Mouse (Mus musculus): ENCODE data around the gene Fnbp1. TPM values are rescaled to one million over a fixed set of nuclear protein-coding genes. Genes with fewer than 3 reads are reported as not detected.

Fnbp1 gene
- polyA plus RNA-seq, 1 experiment from 2014 or later: 20.7 TPM

DNA sequence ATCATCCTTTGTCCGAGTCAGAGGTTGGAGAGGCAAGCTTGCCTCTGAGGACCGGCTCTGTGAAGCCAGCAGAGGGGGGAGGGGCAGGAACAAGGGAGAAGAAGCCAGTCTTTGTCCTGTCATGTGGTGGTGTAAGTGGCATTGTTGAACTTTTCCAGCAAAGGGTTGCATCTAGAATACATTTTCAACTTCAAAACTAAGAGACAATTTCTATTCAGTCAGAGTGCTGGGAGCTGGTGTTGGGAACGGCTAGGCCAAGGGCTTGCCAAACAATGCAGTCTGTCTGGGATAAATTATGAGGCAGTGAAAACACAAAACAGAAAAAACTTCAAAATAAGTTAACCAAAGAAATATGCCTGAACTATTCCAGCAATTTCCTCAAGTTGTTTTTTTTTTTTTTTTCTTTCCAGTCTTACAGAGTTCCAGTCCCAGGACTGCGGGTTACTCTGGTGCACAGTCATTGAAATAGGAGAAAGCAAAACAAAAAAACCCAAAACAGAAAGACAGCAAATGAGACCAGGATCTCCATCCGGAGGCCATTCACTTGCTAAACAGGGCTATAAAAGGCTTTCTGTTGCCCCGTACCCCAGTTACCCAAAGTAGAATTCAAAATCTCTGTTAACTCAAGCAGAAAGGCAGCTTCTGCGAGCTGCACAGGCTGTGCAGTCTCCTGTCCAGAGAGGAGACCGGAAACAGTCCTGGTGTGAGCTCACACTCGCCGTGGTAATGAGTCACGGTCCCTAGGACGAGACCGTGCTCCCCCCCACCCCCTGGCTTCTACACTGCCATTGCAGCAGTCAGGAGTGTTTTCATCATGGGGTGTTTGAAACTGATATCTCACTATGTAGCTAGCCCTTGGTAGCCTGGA, 73.3 kb downstream of the Fnbp1 start:
- H3K9ac ChIP-seq: no peak overlapping the region
- H3K4me3 ChIP-seq: no peak overlapping the region
- H3K9me3 ChIP-seq: 0 out of 2 replicates have a peak, but pooled peaks cover 2% of the 10 kb centered on the region
- peaks cover 26% of the 10 kb centered on the region for H3K4me1 ChIP-seq (replicated peaks)
- H3K27me3 ChIP-seq: no peaks in the 10 kb centered on the region
- WGBS: 7% methylated on average over 13 of the region's 13 CpGs
- peak; percentile 83 for ATAC-seq (ENCODE audit: low FRiP score)
- H3K4me2 ChIP-seq: no peak overlapping the region
- peaks cover 19% of the 10 kb centered on the region for H3K36me3 ChIP-seq
- peak overlapping the region; percentile 83 for H3K27ac ChIP-seq

DNA sequence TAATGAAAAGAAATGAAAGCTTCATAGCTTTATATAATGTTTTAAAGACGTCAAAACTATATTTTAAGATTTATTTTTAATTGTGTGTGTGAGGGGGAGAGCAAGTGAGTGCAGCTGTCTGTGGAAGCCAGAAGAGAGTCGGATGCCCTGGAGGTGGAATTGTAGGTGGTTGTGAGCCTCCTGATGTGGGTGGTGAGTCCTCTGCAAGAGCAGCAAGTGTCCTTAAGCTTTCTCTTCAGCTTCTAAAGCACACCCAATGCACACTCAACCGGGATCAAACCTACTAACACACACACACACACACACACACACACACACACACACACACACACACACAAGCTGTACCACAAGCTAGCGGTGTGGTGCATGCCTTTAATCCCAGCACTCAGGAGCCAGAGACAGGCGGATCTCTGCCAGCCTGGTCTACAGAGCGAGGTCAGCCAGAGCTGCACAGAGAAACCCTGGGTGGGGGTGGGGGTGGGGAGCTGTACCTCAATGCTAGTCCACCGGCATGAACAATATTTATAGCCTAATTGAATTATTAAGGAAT, 74.0 kb downstream of the Fnbp1 start:
- H3K4me3 ChIP-seq: no peak overlapping the region
- WGBS: 33% methylated on average over 7 of the region's 7 CpGs
- no peak overlapping the region for H3K4me2 ChIP-seq
- no peak for ATAC-seq (ENCODE audit: low FRiP score)
- H3K27ac ChIP-seq: peak overlapping the region; percentile 83
- H3K4me1 ChIP-seq (replicated peaks): peaks cover 26% of the 10 kb centered on the region
- 0 out of 2 replicates have a peak, but pooled peaks cover 2% of the 10 kb centered on the region for H3K9me3 ChIP-seq
- H3K9ac ChIP-seq: no peak overlapping the region
- H3K36me3 ChIP-seq: peaks cover 12% of the 10 kb centered on the region
- no peaks in the 10 kb centered on the region for H3K27me3 ChIP-seq

- Histone ChIP-seq H3K9me3 (no peaks in the 10 kb centered on the region), H3K27me3 (no peaks in the 10 kb centered on the region), H3K4me3 (no peak overlapping the region), H3K27ac (peak overlapping the region; percentile 83), H3K36me3 (peaks cover 5% of the 10 kb centered on the region), H3K4me2 (no peak overlapping the region), H3K9ac (no peak overlapping the region), H3K4me1 (replicated peaks) (peaks cover 26% of the 10 kb centered on the region)
- WGBS: 75% methylated on average over 13 of the region's 13 CpGs
- ATAC-seq (ENCODE audit: low FRiP score): no peak
Measured at GRCm38 (mm10) chr2:31067059-31067595, 74.7 kb downstream of the Fnbp1 start.

- WGBS: 80% methylated on average over 11 of the region's 11 CpGs
- Histone ChIP-seq H3K9me3 (no peaks in the 10 kb centered on the region), H3K27me3 (no peaks in the 10 kb centered on the region), H3K4me3 (no peak overlapping the region), H3K4me1 (replicated peaks) (peaks cover 26% of the 10 kb centered on the region), H3K4me2 (no peak overlapping the region), H3K27ac (peak overlapping the region; percentile 83), H3K36me3 (peaks cover 4% of the 10 kb centered on the region; the same call in 1 of the 2 replicates), H3K9ac (no peak overlapping the region)
- no peak for ATAC-seq (ENCODE audit: low FRiP score)
Measured at GRCm38 (mm10) chr2:31066019-31066789, 75.6 kb downstream of the Fnbp1 start.

GRCm38 (mm10) chr2:31061868-31062628, 79.8 kb downstream of the Fnbp1 start:
- H3K4me1 ChIP-seq (replicated peaks): peaks cover 12% of the 10 kb centered on the region
- ATAC-seq (ENCODE audit: low FRiP score): no peak
- 96% methylated on average over 10 of the region's 10 CpGs for WGBS
- no peak overlapping the region for H3K27ac ChIP-seq
- no peak overlapping the region for H3K9ac ChIP-seq
- H3K27me3 ChIP-seq: no peaks in the 10 kb centered on the region
- H3K9me3 ChIP-seq: no peaks in the 10 kb centered on the region
- no peak overlapping the region for H3K4me3 ChIP-seq
- H3K4me2 ChIP-seq: no peak overlapping the region
- peaks cover 11% of the 10 kb centered on the region; the same call in 1 of the 2 replicates for H3K36me3 ChIP-seq

DNA sequence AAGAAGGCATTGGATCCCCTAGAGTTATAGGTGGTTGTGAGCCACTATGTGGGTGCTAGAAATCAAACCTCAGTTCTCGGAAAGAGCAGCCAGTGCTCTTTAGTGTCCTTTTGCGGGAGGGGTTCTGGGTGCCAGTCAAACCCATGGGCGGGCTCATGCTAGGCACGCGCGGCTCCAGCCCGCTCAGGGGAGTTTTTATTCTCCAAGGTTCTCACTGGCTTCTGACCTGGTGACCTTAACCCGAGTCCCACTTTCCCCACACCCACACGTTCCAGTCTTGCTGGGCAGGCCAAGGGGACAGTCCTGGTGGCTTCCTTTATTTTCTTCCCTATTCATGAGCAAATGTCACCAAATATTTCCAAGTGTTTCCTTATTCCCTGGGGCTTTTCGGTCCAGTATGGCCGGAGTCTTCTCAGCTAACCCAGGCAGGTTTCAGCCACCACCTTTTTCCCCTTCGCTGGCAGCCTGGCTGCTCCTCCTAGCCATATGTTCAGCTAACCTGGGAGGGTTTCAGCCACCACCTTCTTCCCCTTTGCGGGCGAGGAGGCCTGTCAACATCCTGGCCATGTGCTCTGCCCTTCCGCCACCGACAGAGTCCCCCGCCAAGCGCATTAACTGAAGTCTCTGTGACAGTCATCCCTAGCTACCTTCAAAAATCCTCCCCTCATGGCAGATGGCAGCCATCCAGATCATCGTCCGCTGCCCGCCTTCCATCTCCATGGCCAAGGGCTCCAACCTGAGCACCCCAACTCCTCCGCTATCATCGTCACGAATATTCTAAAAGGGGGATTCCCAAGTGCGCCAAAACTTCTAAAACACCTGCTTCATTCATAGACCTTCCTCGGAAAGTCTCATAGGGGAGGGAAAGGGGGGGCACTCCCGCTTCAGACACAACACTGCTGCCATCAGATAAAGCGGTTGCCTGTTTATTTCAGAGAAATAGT, 80.7 kb downstream of the Fnbp1 start:
- Histone ChIP-seq H3K4me1 (replicated peaks) (peaks cover 6% of the 10 kb centered on the region; the same call in 1 of the 2 replicates), H3K9ac (no peak overlapping the region), H3K9me3 (no peaks in the 10 kb centered on the region), H3K27me3 (no peaks in the 10 kb centered on the region), H3K4me2 (no peak overlapping the region), H3K4me3 (no peak overlapping the region), H3K27ac (no peak overlapping the region), H3K36me3 (peaks cover 21% of the 10 kb centered on the region)
- ATAC-seq (ENCODE audit: low FRiP score): no peak
- WGBS: 86% methylated on average over 28 of the region's 28 CpGs

- ATAC-seq (ENCODE audit: low FRiP score): no peak
- Histone ChIP-seq H3K36me3 (peaks cover 29% of the 10 kb centered on the region), H3K9ac (no peak overlapping the region), H3K9me3 (no peaks in the 10 kb centered on the region), H3K4me2 (no peak overlapping the region), H3K4me3 (no peak overlapping the region), H3K4me1 (replicated peaks) (peaks cover 6% of the 10 kb centered on the region; the same call in 1 of the 2 replicates), H3K27ac (no peak overlapping the region), H3K27me3 (no peaks in the 10 kb centered on the region)
- 87% methylated on average over 1 of the region's 1 CpGs for WGBS
Measured at GRCm38 (mm10) chr2:31060271-31060670, 81.5 kb downstream of the Fnbp1 start.

DNA sequence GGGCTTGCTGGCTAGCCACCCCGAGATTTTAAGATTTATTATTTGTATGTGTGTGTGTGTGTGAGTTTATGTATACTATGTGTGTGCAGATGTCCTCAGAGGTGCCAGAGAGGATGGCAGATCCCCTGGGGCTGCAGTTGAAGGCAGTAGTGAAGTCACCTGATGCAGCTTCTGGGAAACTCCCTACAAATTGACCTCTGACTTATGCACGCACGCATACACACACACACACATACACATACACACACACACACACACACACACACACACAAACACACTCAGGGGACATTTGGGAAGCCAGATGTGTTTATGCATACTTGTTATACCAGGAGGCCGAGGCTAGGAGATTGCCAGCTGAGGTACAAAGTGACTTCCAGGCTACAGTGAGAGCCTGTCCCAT, 83.4 kb downstream of the Fnbp1 start:
- ATAC-seq (ENCODE audit: low FRiP score): no peak
- peaks cover 6% of the 10 kb centered on the region; the same call in 1 of the 2 replicates for H3K4me1 ChIP-seq (replicated peaks)

GRCm38 (mm10) chr2:31057549-31058177, 84.1 kb downstream of the Fnbp1 start:
- Histone ChIP-seq H3K4me2 (no peak overlapping the region), H3K36me3 (peaks cover 47% of the 10 kb centered on the region)

More for the DNA sequence above, 83.4 kb downstream of the Fnbp1 start:
- Histone ChIP-seq H3K36me3 (peaks cover 42% of the 10 kb centered on the region), H3K27ac (no peak overlapping the region), H3K27me3 (no peaks in the 10 kb centered on the region), H3K9ac (no peak overlapping the region), H3K4me3 (no peak overlapping the region), H3K4me2 (no peak overlapping the region), H3K9me3 (no peaks in the 10 kb centered on the region)
- 94% methylated on average over 4 of the region's 4 CpGs for WGBS

DNA sequence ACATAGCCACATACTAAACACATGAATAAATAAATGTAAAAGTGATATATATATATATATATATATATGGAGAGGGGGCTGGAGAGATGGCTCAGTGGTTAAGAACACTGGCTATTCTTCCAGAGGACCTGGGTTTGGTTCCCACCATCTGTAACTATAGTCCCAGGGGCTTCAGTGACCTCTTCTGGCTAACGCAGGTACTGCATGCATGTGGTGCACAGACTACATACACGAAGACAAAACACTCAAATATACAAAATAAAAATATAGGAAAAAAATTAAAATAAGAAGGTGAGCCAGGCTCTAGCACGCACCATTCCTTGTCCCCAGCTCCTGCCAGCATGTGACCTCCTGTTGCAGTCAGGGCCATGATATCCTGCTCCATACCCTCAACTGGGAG, 85.7 kb downstream of the Fnbp1 start:
- Histone ChIP-seq H3K9ac (no peak overlapping the region), H3K4me3 (no peak overlapping the region), H3K27me3 (no peaks in the 10 kb centered on the region), H3K9me3 (no peaks in the 10 kb centered on the region), H3K4me2 (no peak overlapping the region), H3K36me3 (peaks cover 51% of the 10 kb centered on the region), H3K4me1 (replicated peaks) (peaks cover 6% of the 10 kb centered on the region; the same call in 1 of the 2 replicates), H3K27ac (no peak overlapping the region)
- no peak for ATAC-seq (ENCODE audit: low FRiP score)
- WGBS: 100% methylated on average over 3 of the region's 3 CpGs

More at GRCm38 (mm10) chr2:31057549-31058177, 84.1 kb downstream of the Fnbp1 start:
- no peak for ATAC-seq (ENCODE audit: low FRiP score)
- H3K27me3 ChIP-seq: no peaks in the 10 kb centered on the region
- no peak overlapping the region for H3K27ac ChIP-seq
- H3K4me1 ChIP-seq (replicated peaks): peaks cover 6% of the 10 kb centered on the region; the same call in 1 of the 2 replicates
- 69% methylated on average over 6 of the region's 6 CpGs for WGBS
- H3K9me3 ChIP-seq: no peaks in the 10 kb centered on the region
- H3K4me3 ChIP-seq: no peak overlapping the region
- H3K9ac ChIP-seq: no peak overlapping the region

Measured in hindbrain, embryonic 13.5 days (tissue).